8 mouse cellular contexts compared by ENCODE assay signal in genomic region chr16:90831676-90832075, GRCm38 (mm10). TPM values are rescaled to one million over a fixed set of nuclear protein-coding genes. Genes with fewer than 3 reads are reported as not detected.
DNase-seq lines count a peak whose midpoint lies in the region; ATAC-seq lines count a peak whose summit lies in the region.

No protein-coding gene starts in this region.

- peak; percentile 35 to 48 for DNase-seq in adrenal gland, adult (ENCODE audit: inconsistent age in 2 of 2, low spot score in 1 of 2)
- no peak for DNase-seq in adrenal gland, postnatal 4 days (ENCODE audit: low spot score in 2 of 2)
- peak; percentile 37 for DNase-seq in Muller cell, postnatal 12 days (ENCODE audit: inconsistent ontology term)
- DNase-seq in embryo, embryonic 11 days = no peak
- DNase-seq in thymus, postnatal 25 days = no peak
- no peak for DNase-seq in thymus, postnatal 36 days

- H3K9ac ChIP-seq in heart, embryonic 14.5 days (ENCODE audit: low read length) = peak overlapping the region; percentile 73
- no peak overlapping the region for H3K9ac ChIP-seq in lung, embryonic 15.5 days

- peaks cover 5 to 28% of the 10 kb centered on the region in 2 experiments; a peak in 3 of 4 replicates for H3K4me1 ChIP-seq in heart, embryonic 14.5 days (ENCODE audit: control insufficient read depth in 2 of 2, insufficient read depth in 2 of 2, low read length in 2 of 2)
- H3K4me1 ChIP-seq in lung, embryonic 15.5 days = peaks cover 40% of the 10 kb centered on the region

- H3K4me2 ChIP-seq in heart, embryonic 14.5 days (ENCODE audit: low read length) = peak overlapping the region; percentile 99
- peak overlapping the region; percentile 98 for H3K4me2 ChIP-seq in lung, embryonic 15.5 days

- 17% methylated on average over 15 of the region's 15 CpGs for WGBS in heart, embryonic 14.5 days
- 24% methylated on average over 15 of the region's 15 CpGs for WGBS in lung, embryonic 15.5 days

- no peaks in the 10 kb centered on the region for H3K9me3 ChIP-seq in heart, embryonic 14.5 days (ENCODE audit: control insufficient read depth, low read length)
- no peaks in the 10 kb centered on the region for H3K9me3 ChIP-seq in lung, embryonic 15.5 days

- ATAC-seq in heart, embryonic 14.5 days (ENCODE audit: insufficient number of reproducible peaks, insufficient read depth, low FRiP score, low read depth) = no peak
- ATAC-seq in lung, embryonic 15.5 days (ENCODE audit: borderline replicate concordance, extremely low read depth, low FRiP score, low TSS enrichment) = no peak

- H3K4me3 ChIP-seq in heart, embryonic 14.5 days (ENCODE audit: control insufficient read depth in 1 of 2, insufficient read depth in 1 of 2, low read depth in 1 of 2, low read length in 2 of 2) = peak overlapping the region; percentile 50 to 66
- peak overlapping the region; percentile 54 for H3K4me3 ChIP-seq in lung, embryonic 15.5 days

- H3K36me3 ChIP-seq in heart, embryonic 14.5 days (ENCODE audit: control insufficient read depth, insufficient read depth, low read length) = no peaks in the 10 kb centered on the region
- H3K36me3 ChIP-seq in lung, embryonic 15.5 days = no peaks in the 10 kb centered on the region

- peaks cover 4% of the 10 kb centered on the region for H3K27me3 ChIP-seq in heart, embryonic 14.5 days (ENCODE audit: control insufficient read depth, insufficient read depth, low read length)
- peaks cover 38% of the 10 kb centered on the region for H3K27me3 ChIP-seq in lung, embryonic 15.5 days

- no peak overlapping the region for H3K27ac ChIP-seq in heart, embryonic 14.5 days (replicated peaks in 1 of 2; ENCODE audit: control insufficient read depth in 1 of 2, insufficient read depth in 1 of 2, low read depth in 2 of 2, low read length in 2 of 2)
- no peak overlapping the region for H3K27ac ChIP-seq in lung, embryonic 15.5 days

RNA-seq across cellular contexts. Expression of gene Eva1c, which starts 5.2 kb away (rescaled TPM):
- 1 to 10 TPM; 5.1 to 5.8 TPM for total RNA-seq in adrenal gland, postnatal 4 days (2021)
- 3.0 and 3.3 TPM in 2 replicates for polyA plus RNA-seq in heart, embryonic 14.5 days (2014; fragmentation: Nextera tagmentation; extraction: Ambion mirVana)
- 1.9 and 2.8 TPM in 2 replicates for polyA plus RNA-seq in lung, embryonic 15.5 days (2015; fragmentation: Nextera tagmentation; extraction: Ambion mirVana)

RNA-seq across cellular contexts. Expression of gene Urb1, which starts 21.5 kb away (rescaled TPM):
- total RNA-seq in adrenal gland, postnatal 4 days (2021) = 10 to 100 TPM; 14.9 to 18.7 TPM
- polyA plus RNA-seq in heart, embryonic 14.5 days (2014; fragmentation: Nextera tagmentation; extraction: Ambion mirVana) = 7.2 and 7.6 TPM in 2 replicates
- 8.5 and 8.7 TPM in 2 replicates for polyA plus RNA-seq in lung, embryonic 15.5 days (2015; fragmentation: Nextera tagmentation; extraction: Ambion mirVana)

Comparison
In these comparisons a context has a peak if more than half of its experiments do, and no peak if none do; other contexts are left out.
1. DNase-seq: peak in adrenal gland, adult (2 of 2) and Muller cell, postnatal 12 days (single experiment); none in adrenal gland, postnatal 4 days (0 of 2), embryo, embryonic 11 days (single experiment), thymus, postnatal 25 days (single experiment) and thymus, postnatal 36 days (0 of 2).